Mouse (Mus musculus) erythroblast, embryonic 14.5 days (primary cell): ENCODE results near the gene Ubxn6.

Experiments
- GATA1 ChIP-seq: IDR thresholded peaks from 2 replicates; pipeline ENCODE4 v1.6.1; 2012; ENCODE audit warnings: low read length, inconsistent platforms, mixed read lengths
- TAL1 ChIP-seq: IDR thresholded peaks from 3 replicates; pipeline ENCODE4 v1.6.1; 2012; ENCODE audit warnings: low read length, inconsistent platforms, mixed read lengths

GRCm38 (mm10) chr17:56092312-56092711, 17.5 kb upstream of the Ubxn6 start:
- TF ChIP-seq TAL1 (no peak), GATA1 (no peak)
